Mouse (Mus musculus) kidney, adult 8-10 months (tissue): ENCODE data around the gene Ubxn6.

Source experiments
- DNase-seq, 2 experiments: peaks; one replicate each; pipeline ENCODE4 v3.0.0; 2022

Ubxn6 gene

DNA sequence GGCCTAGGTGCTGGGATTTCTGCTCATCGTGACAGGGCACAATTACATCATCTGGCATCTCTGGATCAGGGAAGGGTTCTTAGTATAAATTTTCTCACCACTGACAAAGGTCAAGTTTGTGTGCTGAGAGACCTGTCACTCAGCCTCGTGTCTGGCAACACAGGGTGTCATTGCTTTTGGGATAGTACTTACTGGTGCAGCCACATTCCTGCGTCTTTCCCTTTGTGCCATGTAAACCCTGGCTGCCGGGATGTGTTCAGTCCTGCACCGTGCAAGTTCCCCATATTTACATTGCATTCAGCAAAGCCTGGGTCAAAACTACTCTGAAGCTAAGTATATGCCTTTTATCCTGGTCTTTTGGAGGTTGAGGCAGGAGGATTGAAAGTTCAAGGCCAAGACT lies 23.5 kb downstream of the Ubxn6 start:
- no peak for DNase-seq

DNA sequence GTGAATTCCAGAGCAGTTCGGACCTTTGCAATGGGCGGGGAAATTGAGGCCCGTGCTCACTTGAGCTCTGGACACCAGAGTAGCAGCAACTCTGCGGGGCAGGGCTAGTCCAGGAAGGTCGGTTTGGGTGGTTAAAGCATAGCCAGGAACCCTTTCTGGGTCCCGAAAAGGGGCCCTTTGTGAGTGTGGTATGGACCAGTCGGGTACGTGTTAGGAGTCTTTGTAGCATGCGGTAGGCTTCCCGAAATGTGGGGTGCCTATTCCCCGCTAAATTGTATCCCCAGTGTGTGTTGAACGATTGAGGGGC lies 34.0 kb downstream of the Ubxn6 start:
- no peak for DNase-seq

DNA sequence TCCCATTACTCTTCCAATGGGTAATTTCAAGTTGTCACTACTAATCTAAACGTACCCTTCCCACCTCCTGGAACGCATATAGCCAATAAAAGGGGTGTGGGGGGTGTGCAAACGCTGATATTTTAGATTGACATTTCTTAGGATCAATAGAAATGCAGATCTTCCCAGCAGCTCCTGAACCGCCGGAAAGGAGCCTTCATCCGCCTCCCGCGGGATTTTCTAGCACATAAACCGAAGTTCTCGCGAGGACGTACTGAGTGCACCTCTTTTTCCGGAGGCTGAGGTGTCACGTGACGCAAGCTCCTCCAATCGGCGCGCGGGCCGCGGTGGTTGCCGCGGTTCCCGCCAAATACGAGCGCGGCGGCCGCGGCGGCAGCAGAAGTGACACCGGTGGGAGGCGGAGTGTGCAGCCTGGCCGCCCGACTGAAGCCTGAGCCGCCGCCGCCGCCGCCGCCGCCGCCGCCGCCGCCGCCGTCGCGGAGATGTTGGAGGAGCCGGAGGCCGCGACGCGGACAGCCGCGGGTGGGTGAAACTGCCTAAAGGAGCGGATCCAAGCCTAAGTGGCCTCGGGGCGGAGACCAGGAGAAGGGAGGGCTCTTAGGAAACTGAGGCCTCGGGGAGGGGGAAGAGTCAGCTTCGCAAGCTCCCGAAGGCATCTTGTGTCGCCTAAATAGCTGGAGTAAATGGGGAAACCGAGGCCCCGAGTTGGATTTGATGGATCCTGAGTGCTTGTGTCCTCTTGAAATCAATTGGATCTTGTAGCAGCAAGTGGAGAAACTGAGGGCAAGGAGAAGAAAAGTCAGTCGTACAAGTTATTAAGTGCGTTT lies 34.6 kb downstream of the Ubxn6 start, which contains the start of gene Chaf1a:
Gene Chaf1a (plus strand): TSS at position 410 of the 827 bp plus-strand sequence.
- DNase-seq = peak; percentile 97 to 99

DNA sequence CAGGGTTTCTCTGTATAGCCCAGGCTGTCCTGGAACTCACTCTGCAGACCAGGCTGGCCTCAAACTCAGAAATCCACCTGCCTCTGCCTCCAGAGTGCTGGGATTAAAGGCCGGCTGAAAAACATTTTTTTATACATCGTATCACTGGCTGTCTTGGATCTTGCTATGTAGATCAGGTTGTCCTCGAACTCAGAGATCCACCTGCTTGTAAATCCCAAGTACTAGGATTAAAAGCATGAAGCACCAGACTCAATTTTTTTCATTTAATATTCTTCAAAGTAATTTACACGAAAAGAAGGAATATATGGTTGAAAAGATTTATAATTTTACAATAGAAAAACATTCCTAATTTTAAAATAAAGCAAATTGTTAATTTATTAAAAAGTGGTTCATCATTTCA lies 35.5 kb downstream of the Ubxn6 start:
- no peak for DNase-seq

DNA sequence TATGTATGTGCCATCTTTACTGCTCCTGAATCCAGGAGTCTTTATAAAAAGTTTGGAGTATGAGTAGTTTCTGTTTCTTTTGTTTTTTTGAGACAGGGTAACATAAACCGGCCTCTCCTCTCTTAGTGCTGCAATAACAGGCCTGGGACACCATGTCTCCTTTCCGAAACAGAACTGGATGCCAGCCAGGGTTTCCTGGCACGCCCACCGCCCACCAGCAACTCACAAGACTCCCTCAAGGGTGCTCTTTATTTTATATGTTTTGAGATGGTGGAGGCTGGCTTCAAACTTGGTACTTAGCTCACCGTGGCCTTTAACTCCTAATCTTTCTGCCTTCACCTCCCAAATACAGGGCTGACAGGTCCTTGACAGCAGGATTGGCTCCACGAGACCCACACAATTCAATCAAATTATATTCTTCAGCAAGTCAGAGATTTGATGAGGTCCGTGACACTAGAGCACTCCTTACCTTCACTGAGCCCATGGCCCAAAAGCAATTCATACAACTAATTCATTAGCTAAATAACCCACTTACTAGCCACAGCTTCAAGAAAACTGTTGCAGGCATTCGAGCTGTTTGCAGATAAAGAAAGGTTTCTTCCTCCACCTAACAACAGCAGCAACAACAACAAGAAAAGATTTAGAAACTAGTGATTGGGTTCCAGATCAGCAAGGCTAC lies 36.1 kb downstream of the Ubxn6 start:
- DNase-seq = no peak

DNA sequence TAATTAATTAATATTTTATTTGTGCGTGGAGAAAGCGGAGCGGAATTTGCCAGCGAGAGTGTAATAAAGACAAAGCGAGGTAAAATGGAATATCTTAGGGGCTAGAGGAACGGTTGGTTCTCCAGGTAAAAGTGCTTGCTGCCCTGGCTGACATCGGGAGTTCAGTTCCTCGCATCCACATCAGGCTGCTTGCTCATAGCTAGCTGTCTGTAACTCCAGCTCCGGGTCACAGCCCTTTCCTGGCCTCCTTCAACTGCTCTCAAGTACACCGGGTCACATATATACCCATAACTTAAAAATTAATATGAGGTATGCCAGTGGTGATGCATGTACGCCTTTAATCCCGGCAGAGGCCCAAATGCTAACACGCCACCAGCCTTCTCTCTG lies 37.9 kb downstream of the Ubxn6 start:
- DNase-seq = no peak

DNA sequence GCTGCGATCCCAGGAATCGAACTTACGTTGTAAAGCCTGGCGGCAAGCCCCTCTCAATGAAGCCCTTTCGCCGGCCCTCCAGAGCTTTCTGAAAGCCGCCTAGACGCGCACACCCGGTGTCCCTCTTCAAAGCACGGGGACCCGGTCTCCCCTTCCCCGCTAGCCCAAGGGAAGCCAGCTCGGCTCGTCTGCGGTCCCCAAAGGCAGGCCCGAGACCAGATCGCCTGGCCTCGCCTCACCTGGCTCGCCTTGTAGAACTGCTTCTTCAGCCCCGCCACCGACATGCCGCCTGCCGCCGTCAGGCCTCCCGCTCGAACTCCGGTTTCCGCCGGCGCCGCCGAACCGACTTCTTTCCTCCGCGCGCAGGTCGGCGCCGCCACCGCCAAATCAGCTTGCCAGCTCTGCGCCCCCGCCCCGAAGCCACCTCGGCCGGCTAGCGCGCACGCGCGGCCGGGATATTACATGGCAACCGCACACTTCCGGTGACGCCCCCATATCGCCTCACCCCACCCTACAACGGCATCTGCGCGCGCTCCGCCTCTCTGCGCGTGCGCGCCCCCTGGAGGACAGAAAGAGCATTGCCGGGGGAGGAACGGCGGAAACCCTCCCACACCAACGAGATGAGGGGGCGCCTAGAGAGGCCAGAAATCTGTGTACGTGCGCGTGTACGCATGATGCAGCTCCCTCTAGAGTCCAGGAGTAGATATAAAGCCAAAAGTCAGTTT lies 38.5 kb downstream of the Ubxn6 start, which contains the start of gene Sh3gl1:
Gene Sh3gl1 (minus strand): TSS at position 460 of the 725 bp plus-strand sequence.
- DNase-seq = peak; percentile 98 to 99

DNA sequence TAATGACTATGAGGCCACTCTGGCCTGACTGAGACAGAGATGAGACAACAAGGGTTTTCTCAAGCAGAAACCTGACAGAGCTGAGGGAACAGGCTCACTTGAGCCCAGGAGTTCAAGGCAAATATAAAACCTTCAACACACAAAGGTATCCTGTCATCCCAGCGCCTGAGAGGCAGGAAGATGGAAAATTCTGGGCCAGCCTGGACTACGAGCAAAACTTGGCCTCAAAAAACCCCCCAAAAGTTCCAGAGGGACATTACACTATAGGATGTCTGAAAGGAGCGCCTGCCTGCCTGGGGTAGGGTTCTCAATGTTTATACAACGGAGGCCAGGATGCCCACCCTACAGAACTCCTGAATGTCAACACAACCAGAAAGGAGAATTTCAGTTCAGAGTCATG lies 39.6 kb downstream of the Ubxn6 start:
- DNase-seq = no peak

DNA sequence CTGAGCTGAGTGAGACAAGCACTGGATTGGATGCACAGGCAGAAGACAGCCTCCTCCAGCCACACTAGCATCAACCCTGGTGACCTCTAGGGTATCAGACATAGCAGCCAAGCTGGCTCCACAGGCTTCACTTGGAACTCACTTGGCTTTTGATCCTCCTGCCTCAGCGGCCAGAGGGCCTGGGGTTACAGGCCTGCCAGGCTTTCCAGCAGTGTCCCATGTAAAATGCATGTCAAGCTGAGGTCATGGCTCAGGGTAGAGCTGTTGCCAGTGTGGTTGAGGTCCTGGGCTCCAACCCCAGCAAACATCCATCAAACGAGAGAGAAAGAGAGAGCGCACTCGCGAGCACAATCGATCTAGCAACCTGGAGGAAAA lies 40.1 kb downstream of the Ubxn6 start:
- DNase-seq = no peak

DNA sequence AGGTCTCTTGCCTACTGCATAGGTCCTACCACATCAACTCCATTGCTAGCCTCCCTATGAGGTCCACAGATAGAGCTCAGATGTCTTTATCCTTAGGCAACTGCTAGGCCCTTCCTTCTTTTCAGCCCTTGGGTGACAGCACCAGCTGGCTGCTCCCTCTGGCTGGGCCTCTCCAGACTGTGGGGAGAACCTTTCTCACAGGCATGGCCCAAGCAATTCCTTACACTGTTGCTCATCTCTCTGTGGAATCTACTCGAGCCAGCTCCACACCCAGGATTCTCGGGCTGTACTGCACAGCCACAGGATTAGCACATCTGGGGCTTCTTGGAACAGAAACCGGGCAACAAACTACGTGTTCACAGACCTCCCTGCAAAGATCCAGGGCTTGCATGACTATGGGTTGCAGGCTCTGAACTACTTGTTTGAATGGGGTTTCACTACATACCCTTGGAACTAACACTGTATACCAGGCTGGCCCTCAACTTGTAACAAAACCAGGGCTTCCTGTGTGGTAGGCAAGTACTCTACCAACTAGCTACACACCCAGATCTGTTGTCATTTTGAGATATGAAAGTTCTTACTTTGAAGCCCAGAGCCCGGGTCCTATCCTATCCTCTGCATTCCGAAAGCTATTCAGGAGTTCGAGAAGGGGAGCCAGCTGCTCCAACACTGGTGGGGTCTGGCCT lies 40.6 kb downstream of the Ubxn6 start:
- no peak for DNase-seq

DNA sequence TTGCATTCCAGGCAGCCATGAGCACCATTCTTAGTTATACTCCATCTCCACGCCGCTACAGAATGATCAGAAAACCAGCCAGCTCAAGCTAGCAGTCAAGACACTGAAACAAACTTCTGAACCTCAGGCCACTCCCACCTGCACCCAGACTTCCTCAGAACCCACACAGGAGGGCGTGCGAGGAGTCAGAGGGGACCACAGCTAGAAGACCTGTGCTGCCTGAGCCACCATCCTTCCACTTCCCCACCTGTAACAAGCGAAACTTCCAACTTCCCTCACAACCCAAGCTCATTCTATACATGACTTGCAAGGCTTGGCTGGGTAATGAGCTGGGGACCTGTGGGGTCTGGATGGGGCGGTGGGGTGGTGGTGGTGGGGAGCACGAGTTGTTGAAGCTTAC lies 42.0 kb downstream of the Ubxn6 start:
- no peak for DNase-seq

DNA sequence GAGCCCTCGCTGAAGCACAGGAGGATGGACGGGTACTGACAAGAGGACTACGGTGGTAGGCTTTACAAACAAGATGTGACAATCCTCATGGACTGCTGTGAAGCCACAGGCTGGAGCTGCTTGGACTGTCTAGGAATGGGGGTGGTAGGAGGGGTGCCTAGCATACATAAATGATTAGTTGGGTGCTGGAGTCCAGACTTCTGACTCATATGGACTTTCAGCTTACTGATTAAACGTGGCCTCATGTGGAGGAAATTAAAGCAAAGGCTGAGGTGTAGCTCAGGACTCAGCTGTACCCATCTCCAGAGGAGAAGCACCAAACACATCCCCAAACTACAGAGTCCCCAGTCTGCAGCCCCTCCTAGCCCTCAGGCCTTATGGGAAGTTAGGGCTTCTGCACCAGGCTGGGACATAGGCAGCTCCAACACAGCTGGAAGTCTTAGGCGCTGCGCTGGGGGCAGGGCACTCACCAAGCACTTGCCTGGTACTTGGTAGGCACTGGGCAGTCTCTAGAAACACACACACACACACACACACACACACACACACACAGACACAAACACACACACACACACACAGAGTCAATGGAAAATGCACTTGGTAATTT lies 42.6 kb downstream of the Ubxn6 start:
- peak in 1 of 2 experiments; percentile 60 for DNase-seq

DNA sequence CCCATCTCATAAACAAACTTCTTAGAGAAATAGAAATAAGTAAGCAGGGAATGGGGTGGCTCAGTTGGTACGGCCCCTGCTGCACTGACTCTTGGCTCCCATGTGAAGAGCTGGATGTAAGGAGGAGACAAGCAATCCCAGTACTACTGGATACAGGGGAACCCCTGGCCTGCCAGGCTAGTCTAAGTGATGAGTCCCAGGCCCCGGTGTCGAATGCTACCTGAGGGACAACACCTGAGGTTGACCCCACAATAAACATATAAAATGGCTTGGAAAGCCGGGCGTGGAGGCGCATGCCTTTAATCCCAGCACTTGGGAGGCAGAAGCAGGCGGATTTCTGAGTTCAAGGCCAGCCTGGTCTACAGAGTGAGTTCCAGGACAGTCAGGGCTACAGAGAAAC lies 43.4 kb downstream of the Ubxn6 start:
- no peak for DNase-seq

DNA sequence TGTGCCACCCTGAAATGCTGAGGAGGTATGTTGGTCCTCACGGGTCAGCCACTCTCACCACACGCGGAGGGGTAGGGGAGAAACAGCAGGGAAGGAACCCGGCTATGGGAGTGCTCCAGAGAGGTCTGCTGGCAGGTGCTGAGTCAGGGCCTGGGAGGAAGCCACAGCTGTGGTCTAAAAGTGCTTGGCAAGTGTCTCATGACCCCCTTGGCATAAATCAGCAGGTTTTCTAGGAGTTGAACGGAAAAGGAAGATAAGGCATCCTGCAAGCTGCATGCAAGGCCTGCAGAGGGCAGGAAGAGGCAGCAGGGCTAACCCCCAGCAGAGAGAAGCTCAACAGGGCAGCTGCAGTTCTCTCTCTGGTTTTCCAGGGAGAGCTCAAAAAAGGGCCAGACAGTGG lies 43.9 kb downstream of the Ubxn6 start:
- peak; percentile 69 to 79 for DNase-seq

DNA sequence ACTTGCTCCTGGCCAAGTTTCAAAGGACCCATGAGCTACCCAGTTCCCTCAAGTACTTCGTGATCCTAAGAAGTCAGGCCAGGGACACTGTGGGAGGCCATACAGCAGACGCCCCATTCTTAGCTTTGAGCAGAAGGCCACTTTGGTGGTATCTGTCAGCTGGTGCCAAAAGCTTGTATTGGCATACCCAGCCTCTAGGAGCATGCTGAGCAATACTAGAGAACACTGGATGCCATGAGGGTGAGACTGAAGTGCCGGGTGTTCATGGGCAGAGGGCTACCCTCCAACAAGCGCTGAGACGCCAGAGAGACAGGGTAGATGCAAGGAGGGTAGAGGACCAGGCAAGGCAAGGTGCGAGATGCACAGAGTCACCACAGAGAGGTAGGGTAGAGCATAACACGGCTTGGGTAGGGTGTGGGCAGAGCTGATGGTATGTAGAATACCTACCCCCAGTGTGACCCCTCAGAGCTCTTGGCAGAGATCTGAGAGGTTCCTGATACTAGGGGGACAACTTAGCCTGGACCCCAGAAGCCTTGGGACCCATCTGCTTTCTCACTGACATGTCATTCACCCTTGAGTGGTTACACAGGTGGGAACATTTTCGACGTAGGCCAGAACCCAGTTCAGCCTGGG lies 44.5 kb downstream of the Ubxn6 start:
- no peak for DNase-seq

DNA sequence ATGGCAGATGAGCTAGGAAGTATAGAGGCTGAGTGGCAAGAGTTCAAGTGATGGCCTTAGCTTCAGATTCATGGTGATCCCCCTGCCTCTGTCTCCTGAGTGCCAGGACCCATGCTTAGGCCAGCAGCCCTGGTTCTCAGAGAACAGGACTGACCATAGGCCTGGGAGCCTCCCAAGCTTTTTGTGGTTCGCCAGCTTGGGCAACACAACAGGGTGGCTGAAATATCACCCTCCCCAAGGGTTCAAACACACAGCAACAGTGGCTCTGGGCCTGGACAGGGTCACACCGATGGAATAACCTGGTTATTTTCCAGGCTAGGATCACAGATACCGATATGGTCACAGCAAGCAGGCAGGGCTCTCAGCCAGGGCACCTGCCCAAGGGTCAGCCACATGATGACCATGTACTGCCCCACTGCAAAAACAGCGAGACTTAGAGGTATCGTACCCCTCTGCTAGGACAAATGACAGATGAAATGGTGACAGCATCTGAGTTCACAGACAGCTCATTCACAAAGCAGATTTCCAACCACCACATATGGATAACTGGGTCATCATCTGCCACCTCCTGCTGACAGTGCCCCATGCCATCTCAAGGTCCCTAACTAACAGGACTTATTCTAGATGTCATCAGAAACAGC lies 46.9 kb downstream of the Ubxn6 start:
- DNase-seq = no peak

DNA sequence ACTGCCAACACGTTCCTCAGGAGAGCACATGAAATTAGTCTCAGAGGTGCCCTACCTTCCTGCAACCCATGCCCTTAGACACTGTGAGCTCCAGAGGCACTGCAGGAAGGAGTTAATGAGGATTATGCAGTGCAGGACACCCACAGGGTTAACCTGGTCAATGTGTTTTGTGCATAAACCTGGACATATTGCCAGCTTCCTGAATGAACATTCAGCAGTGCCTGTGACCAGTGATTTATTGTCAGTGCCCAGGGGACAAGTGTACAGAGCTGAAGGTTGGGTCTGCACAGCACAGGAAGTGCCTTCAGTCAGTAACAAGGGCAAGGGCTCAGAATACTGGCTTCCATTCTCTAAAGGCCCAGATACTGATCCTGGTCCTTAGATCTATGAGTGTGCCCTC lies 47.9 kb downstream of the Ubxn6 start:
- DNase-seq = peak in 1 of 2 experiments; percentile 56

DNA sequence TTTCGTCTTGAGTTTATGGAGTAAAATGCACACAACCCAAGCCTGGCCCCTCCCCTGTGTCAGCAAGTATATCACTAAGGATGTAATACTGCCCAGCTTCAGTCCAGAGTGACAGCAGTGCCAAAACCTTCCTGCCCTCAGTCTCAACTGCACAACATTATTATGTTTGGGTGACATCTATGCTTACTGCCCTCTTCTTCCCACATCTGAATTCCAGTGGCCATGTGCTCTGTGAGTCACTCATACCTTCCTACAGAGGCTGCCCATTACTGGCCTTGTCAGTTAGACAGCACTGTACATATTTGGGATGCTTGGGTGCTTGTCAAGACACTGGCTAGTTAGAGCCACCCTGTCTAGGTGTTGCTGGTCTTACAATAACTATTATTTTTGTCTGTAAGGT lies 48.5 kb downstream of the Ubxn6 start:
- no peak for DNase-seq

DNA sequence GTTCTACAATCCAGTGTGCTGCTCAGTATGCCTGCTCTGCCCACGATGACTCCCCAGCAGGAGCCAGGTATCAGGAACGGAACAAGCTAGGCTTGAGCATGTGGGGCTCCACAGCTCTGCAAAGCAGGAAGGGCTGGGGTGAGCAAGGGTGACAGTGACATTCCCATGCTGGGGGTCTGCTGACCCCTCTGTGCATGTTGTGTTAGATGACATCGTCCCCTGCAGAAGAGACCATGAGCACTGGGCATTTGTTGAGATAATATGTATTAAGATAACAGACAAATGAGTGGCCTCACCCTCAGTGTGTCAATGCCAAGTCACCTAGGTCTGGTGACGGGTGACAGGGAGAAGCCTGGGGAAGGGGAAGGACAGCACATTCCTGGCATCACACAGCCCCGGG lies 49.9 kb downstream of the Ubxn6 start:
- no peak for DNase-seq

DNA sequence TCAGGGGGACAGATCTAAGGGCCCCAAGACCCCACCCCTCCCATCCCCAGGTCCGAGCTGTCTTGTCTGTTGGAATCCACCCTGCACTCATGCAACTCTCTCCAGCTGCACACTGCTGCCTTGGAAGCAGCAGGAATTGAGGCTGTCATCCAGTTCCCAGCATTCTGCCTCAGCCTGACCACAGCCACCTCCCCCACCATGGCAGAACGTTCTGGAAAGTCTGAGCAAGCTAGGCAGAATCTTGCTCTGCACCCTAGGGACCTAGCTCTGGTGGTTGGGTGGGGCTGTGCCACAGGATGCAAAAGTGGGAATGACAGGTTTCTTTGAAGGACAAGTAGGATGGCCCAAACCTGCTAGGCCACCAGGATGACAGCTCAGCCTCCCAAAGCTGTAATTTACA lies 50.4 kb downstream of the Ubxn6 start:
- no peak for DNase-seq

DNA sequence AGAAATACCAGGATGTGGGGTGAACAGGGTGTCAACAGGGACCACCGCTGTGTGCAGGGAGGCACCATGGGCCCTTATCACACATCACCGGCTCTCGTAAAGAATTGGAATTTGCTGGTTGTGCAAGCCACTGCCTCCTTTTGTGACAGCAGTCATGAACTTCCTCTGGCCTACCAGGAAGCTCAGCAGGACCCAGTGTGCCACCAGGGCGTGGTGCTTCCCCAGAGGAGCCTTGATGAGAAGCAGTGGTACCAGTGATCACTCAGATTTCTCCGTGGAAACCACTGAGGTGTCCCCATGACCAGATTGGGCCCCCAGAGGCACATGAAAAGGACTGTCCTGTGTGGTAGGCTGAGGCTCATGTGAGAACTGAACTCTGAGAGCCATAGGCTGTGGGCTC lies 51.4 kb downstream of the Ubxn6 start:
- no peak for DNase-seq

DNA sequence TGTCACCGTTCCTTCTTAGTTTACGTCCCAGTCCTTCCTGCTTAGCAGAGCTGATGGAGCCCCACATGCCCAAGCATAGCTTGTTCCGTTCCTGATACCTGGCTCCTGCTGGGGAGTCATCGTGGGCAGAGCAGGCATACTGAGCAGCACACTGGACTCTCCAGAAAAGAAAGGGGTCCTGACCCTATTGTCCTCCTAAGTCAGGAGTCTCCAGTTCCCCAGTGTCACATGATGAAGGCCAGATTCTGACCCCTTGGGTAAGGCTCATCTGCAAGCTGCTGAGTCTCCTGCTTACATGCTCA lies 51.9 kb downstream of the Ubxn6 start:
- DNase-seq = no peak
